Mouse (Mus musculus) hindbrain, embryonic 11.5 days (tissue): Measurements from ENCODE around the gene Cish. TPM values are rescaled to one million over a fixed set of nuclear protein-coding genes. Genes with fewer than 3 reads are reported as not detected.

Experiments
- ATAC-seq: fragments of 200-750 bp; cut with Nextera tagmentation; 2 replicates; pipeline ENCODE4 v1.8.0; 2017; ENCODE audit warnings: mild to moderate bottlenecking, moderate TSS enrichment, moderate library complexity; ENCODE audit not compliant: low FRiP score
- DNase-seq: peaks from one replicate; pipeline ENCODE4 v3.0.0-alpha.2; 2015; ENCODE audit warnings: low spot score
- H3K27ac ChIP-seq: fragments of 300-500 bp; sonication (generic); 2 replicates; pipeline ENCODE4 v1.5.1; 2014; ENCODE audit warnings: mild to moderate bottlenecking, low read depth, low read length
- H3K27me3 ChIP-seq: fragments of 300-500 bp; sonication (generic); 2 replicates; pipeline ENCODE4 v1.6.1; 2014; ENCODE audit warnings: mild to moderate bottlenecking, low read length, moderate library complexity, mixed read lengths; ENCODE audit not compliant: control insufficient read depth, insufficient read depth
- H3K36me3 ChIP-seq: fragments of 300-500 bp; sonication (generic); 2 replicates; pipeline ENCODE4 v1.6.1; 2014; ENCODE audit warnings: mild to moderate bottlenecking, low read length, moderate library complexity, mixed read lengths; ENCODE audit not compliant: control insufficient read depth, insufficient read depth
- H3K4me1 ChIP-seq: fragments of 300-500 bp; sonication (generic); replicated peaks from 2 replicates; pipeline ENCODE4 v1.6.1; 2014; ENCODE audit warnings: low read length, mixed read lengths; ENCODE audit not compliant: control insufficient read depth, insufficient read depth
- H3K4me2 ChIP-seq: fragments of 300-500 bp; sonication (generic); replicated peaks from 2 replicates; pipeline ENCODE4 v1.6.1; 2014; ENCODE audit warnings: mild to moderate bottlenecking, low read depth, low read length
- H3K4me3 ChIP-seq: fragments of 300-500 bp; sonication (generic); 2 replicates; pipeline ENCODE4 v1.5.1; 2014; ENCODE audit warnings: low read depth, low read length
- H3K9ac ChIP-seq: fragments of 300-500 bp; sonication (generic); 2 replicates; pipeline ENCODE4 v1.6.1; 2014; ENCODE audit warnings: low read depth, low read length
- H3K9me3 ChIP-seq: fragments of 300-500 bp; sonication (generic); 2 replicates; pipeline ENCODE4 v1.6.1; 2016; ENCODE audit warnings: low read length; ENCODE audit not compliant: control insufficient read depth
- WGBS: fragments of 180-500 bp; shearing (Covaris S2); extraction: QIAGEN DNeasy Blood & Tissue Kit; methylation state at CpG from one replicate; pipeline ENCODE4 v1.1.7; 2014; 5-methylcytosine and 5-hydroxymethylcytosine counted together
- polyA plus RNA-seq: library from polyadenylated mRNA; unstranded; fragments of >200 nt; fragmentation: Nextera tagmentation; extraction: Ambion mirVana; gene quantifications from 2 replicates; pipeline ENCODE4 v1.2.1, GENCODE M21; 2014

Cish gene
- polyA plus RNA-seq, 1 experiment from 2014 or later = 6.5 TPM

DNA sequence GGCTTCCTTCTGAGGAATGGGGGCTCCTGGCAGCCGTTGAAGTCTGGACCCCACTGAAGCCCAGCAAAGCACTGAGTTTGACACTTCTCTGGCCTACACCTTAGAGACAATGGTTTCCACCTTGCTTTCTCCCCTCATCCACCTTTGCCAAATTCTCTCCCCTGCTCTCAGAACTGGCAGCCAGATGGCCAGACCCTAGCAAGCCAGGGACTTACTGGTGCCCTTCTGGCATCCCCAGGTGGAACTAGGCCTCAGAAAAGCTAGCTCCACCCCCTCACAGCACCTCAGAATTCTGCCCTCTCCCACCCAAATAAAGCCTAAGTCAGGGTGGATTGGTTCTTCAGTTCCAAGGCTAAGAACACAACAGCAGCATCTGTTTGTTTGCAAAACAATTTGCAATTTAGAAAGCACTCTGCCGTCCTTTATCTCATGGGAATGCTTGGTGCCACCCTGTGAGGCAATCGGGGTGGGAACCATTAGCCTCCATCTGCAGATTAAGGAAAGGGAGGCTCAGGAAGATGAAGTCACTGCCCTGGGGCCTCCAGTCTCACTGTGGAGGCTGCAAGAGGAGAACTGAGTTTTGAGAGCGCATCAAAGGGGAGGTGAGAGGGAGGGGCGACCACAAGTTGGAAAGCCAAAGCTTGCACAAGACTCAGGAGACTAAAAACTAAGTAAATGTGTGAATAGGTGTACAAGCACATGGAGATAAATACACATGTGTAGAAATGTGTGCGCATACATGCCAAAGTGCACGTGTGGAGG lies 24.5 kb upstream of the Cish start:
- no peaks in the 10 kb centered on the region for H3K4me1 ChIP-seq
- H3K9ac ChIP-seq = no peak overlapping the region
- H3K36me3 ChIP-seq = no peaks in the 10 kb centered on the region
- no peak overlapping the region for H3K4me2 ChIP-seq
- no peak overlapping the region for H3K4me3 ChIP-seq
- DNase-seq = no peak
- WGBS = 78% methylated on average over 7 of the region's 7 CpGs
- H3K27me3 ChIP-seq = no peaks in the 10 kb centered on the region
- H3K27ac ChIP-seq = no peak overlapping the region
- H3K9me3 ChIP-seq = no peaks in the 10 kb centered on the region
- no peak for ATAC-seq

DNA sequence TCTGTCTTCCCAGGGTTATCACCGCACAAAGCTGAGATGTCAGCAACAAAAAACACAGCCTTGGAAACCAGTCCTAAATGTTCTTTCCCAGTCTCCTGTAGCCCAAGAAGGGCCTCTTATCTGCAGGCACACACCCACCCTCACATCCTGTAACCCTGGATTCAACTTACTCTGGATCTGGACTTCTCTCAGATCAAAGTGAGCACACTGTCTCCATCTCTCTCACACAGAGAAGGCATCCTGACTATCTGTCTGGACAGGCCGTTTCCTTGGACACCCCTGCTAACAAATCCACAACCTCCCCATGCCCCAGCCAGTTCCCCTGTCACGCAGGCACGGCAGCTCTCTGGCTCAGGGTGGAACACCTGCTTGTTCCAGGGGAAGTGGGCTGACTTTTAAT lies 23.5 kb upstream of the Cish start:
- Histone ChIP-seq H3K36me3 (no peaks in the 10 kb centered on the region), H3K4me3 (no peak overlapping the region), H3K4me1 (no peaks in the 10 kb centered on the region), H3K4me2 (no peak overlapping the region), H3K9ac (no peak overlapping the region), H3K27me3 (no peaks in the 10 kb centered on the region), H3K9me3 (no peaks in the 10 kb centered on the region), H3K27ac (no peak overlapping the region)
- DNase-seq = no peak
- 80% methylated on average over 4 of the region's 4 CpGs for WGBS
- ATAC-seq = no peak

DNA sequence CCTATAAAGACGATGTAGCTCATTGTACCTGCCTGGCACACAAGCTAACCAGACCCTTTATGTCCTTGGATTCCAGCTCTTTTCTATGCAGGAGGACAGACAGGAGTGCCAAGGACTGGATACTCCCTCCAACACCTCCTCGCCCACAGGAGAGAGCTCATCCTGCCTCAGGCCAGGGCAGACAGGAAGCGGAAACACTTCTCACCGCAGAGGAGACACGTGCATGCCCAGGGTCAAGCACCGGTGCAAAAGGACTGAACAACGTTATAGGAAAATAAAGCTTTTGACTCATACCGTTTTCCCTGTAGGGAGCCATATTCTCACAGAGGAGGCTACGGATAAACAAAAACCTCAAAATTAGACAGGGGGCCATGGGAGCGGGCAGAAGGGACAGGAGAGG lies 22.6 kb upstream of the Cish start:
- WGBS = 74% methylated on average over 10 of the region's 10 CpGs
- H3K36me3 ChIP-seq = no peaks in the 10 kb centered on the region
- no peak for ATAC-seq
- no peak overlapping the region for H3K4me3 ChIP-seq
- H3K27me3 ChIP-seq = no peaks in the 10 kb centered on the region
- H3K4me1 ChIP-seq = no peaks in the 10 kb centered on the region
- no peak overlapping the region for H3K27ac ChIP-seq
- H3K9me3 ChIP-seq = no peaks in the 10 kb centered on the region
- DNase-seq = no peak
- no peak overlapping the region for H3K4me2 ChIP-seq
- H3K9ac ChIP-seq = no peak overlapping the region

DNA sequence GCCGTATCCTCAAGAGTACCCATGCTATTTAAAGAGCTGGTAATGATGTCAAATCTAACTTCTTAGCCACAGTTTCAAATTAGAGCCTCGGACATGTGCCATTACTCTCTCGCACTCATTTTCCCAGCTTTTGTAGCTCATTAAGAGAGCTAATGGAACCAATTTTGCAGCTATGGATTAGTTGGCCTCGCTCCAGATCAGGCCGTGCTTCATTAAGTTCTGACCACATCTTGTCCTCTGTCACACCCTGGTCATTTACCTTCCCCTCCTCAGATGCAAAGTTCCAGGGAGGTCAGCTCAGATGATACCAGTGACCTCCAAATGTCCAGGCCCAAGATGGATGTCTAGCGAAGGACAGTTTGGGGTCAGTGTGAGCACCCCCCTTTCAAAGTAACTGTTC lies 21.1 kb upstream of the Cish start:
- Histone ChIP-seq H3K4me3 (no peak overlapping the region), H3K27me3 (no peaks in the 10 kb centered on the region), H3K9ac (no peak overlapping the region), H3K4me2 (no peak overlapping the region), H3K36me3 (no peaks in the 10 kb centered on the region), H3K27ac (no peak overlapping the region), H3K9me3 (no peaks in the 10 kb centered on the region), H3K4me1 (no peaks in the 10 kb centered on the region)
- 90% methylated on average over 6 of the region's 6 CpGs for WGBS
- ATAC-seq (no peak), DNase-seq (no peak)

DNA sequence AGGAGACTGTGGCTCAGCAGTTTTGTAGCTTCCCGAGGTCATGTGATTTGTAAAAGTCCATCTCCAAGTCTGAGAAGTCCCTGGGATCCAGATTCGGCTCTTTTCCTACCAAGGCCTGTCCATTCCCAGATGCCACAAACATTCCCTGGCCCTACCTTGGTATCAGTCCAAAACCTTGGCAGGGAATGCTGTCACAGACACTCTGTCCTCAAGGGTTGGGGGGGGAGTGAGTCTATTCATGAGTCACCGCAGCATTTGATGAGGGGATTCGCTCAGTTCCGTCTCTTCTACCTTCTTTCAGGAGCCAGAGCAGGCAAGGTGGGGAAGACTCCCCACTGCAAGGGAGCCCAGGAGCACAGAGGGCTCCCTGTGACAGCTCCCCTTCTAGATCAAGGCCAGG lies 20.1 kb upstream of the Cish start:
- Histone ChIP-seq H3K27ac (no peak overlapping the region), H3K36me3 (no peaks in the 10 kb centered on the region), H3K4me2 (no peak overlapping the region), H3K4me3 (no peak overlapping the region), H3K27me3 (no peaks in the 10 kb centered on the region), H3K9me3 (no peaks in the 10 kb centered on the region), H3K9ac (no peak overlapping the region), H3K4me1 (no peaks in the 10 kb centered on the region)
- no peak for DNase-seq
- no peak for ATAC-seq
- 85% methylated on average over 5 of the region's 5 CpGs for WGBS

DNA sequence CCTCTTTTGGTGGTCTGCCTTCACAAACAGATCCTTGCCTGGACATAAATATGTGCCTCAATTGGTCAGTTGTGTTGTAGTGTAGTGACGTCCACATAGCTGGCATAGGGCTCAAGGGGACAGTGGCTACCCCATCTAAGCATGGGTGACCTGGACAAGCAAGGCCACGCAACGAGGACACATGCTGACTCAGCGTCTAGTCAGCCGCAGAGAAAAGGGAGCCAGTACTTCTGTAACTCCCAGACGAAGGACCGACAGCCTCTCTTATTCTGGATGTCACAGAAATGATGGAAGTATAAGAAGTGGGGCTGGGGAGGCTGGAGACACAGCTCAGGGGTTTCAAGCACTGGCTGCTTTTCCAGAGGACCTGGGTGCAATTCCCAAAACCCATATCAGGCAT lies 18.2 kb upstream of the Cish start:
- H3K4me3 ChIP-seq = no peak overlapping the region
- ATAC-seq (no peak), DNase-seq (no peak)
- H3K9me3 ChIP-seq = no peaks in the 10 kb centered on the region
- H3K4me1 ChIP-seq = no peaks in the 10 kb centered on the region
- no peaks in the 10 kb centered on the region for H3K36me3 ChIP-seq
- WGBS = 77% methylated on average over 7 of the region's 7 CpGs
- H3K4me2 ChIP-seq = no peak overlapping the region
- H3K27ac ChIP-seq = no peak overlapping the region
- no peaks in the 10 kb centered on the region for H3K27me3 ChIP-seq
- H3K9ac ChIP-seq = no peak overlapping the region

DNA sequence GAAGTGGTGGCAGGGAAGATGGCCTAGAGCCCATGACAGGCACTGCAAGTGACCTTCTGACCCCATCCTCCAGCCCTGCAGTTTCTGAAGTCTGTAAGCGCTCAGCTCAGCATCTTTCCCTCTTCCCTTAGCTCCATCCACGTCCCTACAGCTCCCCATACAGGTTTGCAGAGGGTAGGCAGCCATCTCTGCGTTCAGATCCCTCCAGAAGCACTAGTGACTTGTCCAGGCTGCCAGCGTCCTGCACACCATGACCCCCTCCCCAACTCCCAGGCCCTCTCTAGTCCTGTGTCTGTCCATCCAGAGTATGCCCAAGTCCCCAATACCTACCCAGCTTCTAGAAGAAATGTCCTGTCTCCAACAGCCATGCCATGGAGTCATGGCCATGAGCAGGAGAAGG lies 17.7 kb upstream of the Cish start:
- no peak for ATAC-seq
- WGBS = 43% methylated on average over 4 of the region's 4 CpGs
- no peak overlapping the region for H3K27ac ChIP-seq

DNA sequence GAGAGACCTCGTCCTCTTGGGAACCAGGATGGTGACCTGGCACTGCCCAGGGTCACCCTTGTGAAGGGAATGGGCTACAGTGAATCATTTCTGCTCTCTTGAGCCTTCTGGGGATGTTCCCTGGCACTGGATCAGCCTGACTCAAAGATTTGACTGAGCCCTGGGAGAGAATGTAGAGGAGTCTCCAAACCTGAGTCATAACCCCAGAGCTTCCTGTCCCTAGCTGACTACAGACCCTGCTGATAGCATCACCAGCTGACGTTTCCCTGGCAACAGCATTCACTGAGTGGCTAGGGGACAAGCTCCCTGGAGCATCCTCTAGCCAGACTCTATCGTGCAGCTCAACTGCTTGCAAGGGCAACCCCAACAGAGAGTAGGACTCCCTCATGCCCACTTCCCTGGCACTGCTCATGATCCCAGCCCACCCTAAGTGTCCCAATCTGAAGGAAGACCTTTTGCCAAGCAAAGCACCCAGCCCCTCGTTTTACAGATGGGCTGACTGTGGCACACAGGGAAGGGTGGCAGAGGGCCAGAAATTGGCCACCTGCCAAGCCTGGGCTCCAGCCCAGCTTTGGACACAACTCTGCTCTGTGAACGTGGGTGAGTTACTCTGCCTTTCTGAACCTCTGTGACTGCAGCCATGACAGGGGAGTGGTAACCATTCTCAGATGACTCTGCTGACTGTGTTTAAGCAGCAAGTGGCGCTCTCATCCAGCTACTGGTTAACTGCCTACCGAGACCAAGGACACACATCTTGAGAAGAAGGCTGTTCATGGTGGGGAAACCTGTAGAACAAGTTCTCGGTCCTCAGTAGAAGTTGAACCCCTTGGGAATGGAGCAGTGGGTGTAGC lies 17.1 kb upstream of the Cish start:
- Histone ChIP-seq H3K4me1 (no peaks in the 10 kb centered on the region), H3K9ac (no peak overlapping the region), H3K27ac (no peak overlapping the region), H3K36me3 (no peaks in the 10 kb centered on the region), H3K9me3 (no peaks in the 10 kb centered on the region), H3K27me3 (no peaks in the 10 kb centered on the region), H3K4me2 (no peak overlapping the region), H3K4me3 (no peak overlapping the region)
- 58% methylated on average over 8 of the region's 8 CpGs for WGBS
- ATAC-seq (no peak), DNase-seq (no peak)

More for the DNA sequence above, 17.7 kb upstream of the Cish start:
- H3K36me3 ChIP-seq = no peaks in the 10 kb centered on the region
- DNase-seq = no peak
- H3K4me1 ChIP-seq = no peaks in the 10 kb centered on the region
- no peaks in the 10 kb centered on the region for H3K9me3 ChIP-seq
- no peak overlapping the region for H3K4me3 ChIP-seq
- H3K9ac ChIP-seq = no peak overlapping the region
- no peaks in the 10 kb centered on the region for H3K27me3 ChIP-seq
- H3K4me2 ChIP-seq = no peak overlapping the region
